ENCODE assay signal across 28 mouse cellular contexts in the genomic region with DNA sequence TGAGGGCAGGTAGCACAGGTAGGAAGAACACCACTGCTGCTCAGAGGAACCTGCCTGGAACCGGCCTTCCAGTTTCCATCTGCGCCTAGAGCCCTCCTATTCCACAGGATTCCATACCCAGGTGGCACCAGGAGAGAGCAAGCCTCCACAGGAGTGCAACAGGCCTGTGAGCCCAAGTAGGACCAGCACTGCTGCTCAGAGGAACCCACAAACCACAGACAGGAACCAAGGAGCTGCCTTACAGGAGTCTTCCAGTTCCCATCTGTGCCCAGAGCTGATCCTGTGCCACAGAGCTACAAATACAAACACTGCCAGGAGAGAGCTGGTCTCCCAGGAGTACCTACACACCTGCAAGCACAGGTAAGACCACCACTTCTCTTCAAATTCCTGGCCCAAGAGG.
A peak's percentile ranks its signal among the peaks of the same experiment; 100 is the strongest.
DNase-seq lines count a peak whose midpoint lies in the region; ATAC-seq and TF ChIP-seq lines count a peak whose summit lies in the region.
"Had no signal": no experiment of that assay in that cellular context is flagged by ENCODE, and none has a peak within 500 bp of the region (broad histone marks: within the 10 kb centered on the region; RNA-seq: fewer than 3 reads in every experiment).

No protein-coding gene starts in this region.

- H3K4me3 ChIP-seq in kidney, postnatal 0 days (replicated peaks; ENCODE audit: low read depth, low read length): no peak overlapping the region
- H3K4me3 ChIP-seq in kidney, embryonic 16.5 days (ENCODE audit: low read length): no peak overlapping the region
- no peak overlapping the region for H3K4me3 ChIP-seq in neural tube, embryonic 15.5 days (replicated peaks)
- H3K4me3 ChIP-seq: embryonic facial prominence, embryonic 13.5 days; embryonic facial prominence, embryonic 15.5 days; erythroblast, embryonic 14.5 days; forebrain, embryonic 10.5 days; forebrain, embryonic 12.5 days had no signal

- peaks cover 3% of the 10 kb centered on the region; the same call in 1 of the 2 replicates for H3K4me1 ChIP-seq in kidney, postnatal 0 days (replicated peaks; ENCODE audit: insufficient read depth, low read length)
- peaks cover 16% of the 10 kb centered on the region; the same call in 1 of the 2 replicates for H3K4me1 ChIP-seq in kidney, embryonic 16.5 days (ENCODE audit: insufficient read depth, low read length)
- 0 out of 2 replicates have a peak, but pooled peaks cover 3% of the 10 kb centered on the region for H3K4me1 ChIP-seq in neural tube, embryonic 15.5 days
- H3K4me1 ChIP-seq: embryonic facial prominence, embryonic 15.5 days had no signal

- no peak for DNase-seq in kidney, postnatal 0 days (ENCODE audit: low spot score)
- DNase-seq in left cerebral cortex, adult 11 months (ENCODE audit: low spot score): no peak
- DNase-seq: adrenal gland, adult 8-10 months; adrenal gland, postnatal 14 days; adrenal gland, postnatal 36 days; B cell, adult 2 months; cerebellum, adult 11-12 months; cerebellum, adult 2 months; cerebellum, adult 9-10 months; cerebellum, postnatal 10 days; cerebellum, postnatal 25 days; embryo, embryonic 11 days had no signal

- H3K36me3 ChIP-seq in kidney, postnatal 0 days (ENCODE audit: insufficient read depth, low read length): no peaks in the 10 kb centered on the region
- H3K36me3 ChIP-seq in kidney, embryonic 16.5 days (ENCODE audit: insufficient read depth, low read length): no peaks in the 10 kb centered on the region
- no peaks in the 10 kb centered on the region for H3K36me3 ChIP-seq in neural tube, embryonic 15.5 days
- H3K36me3 ChIP-seq: embryonic facial prominence, embryonic 13.5 days; embryonic facial prominence, embryonic 15.5 days; forebrain, embryonic 10.5 days; forebrain, embryonic 12.5 days had no signal

- no peak for TF ChIP-seq CTCF in kidney, postnatal 0 days (IDR thresholded peaks at IDR 0.05; ENCODE audit: low read depth)

- WGBS in kidney, postnatal 0 days: 90% methylated on average over 2 of the region's 2 CpGs
- WGBS in kidney, embryonic 16.5 days: 97% methylated on average over 2 of the region's 2 CpGs
- WGBS in neural tube, embryonic 15.5 days: 96% methylated on average over 2 of the region's 2 CpGs

- no peaks in the 10 kb centered on the region for H3K9me3 ChIP-seq in kidney, postnatal 0 days (replicated peaks; ENCODE audit: low read length)
- H3K9me3 ChIP-seq in kidney, embryonic 16.5 days (ENCODE audit: low read length): no peaks in the 10 kb centered on the region
- H3K9me3 ChIP-seq in neural tube, embryonic 15.5 days (replicated peaks): no peaks in the 10 kb centered on the region
- H3K9me3 ChIP-seq: embryonic facial prominence, embryonic 13.5 days; embryonic facial prominence, embryonic 15.5 days; forebrain, embryonic 10.5 days; forebrain, embryonic 12.5 days; G1E had no signal

- H3K9ac ChIP-seq in kidney, postnatal 0 days (ENCODE audit: low read depth, low read length): peak overlapping the region; percentile 5; the same call in 1 of the 2 replicates
- no peak overlapping the region for H3K9ac ChIP-seq in kidney, embryonic 16.5 days (replicated peaks; ENCODE audit: low read length)
- no peak overlapping the region for H3K9ac ChIP-seq in neural tube, embryonic 15.5 days (replicated peaks)
- H3K9ac ChIP-seq: embryonic facial prominence, embryonic 13.5 days; embryonic facial prominence, embryonic 15.5 days; forebrain, embryonic 12.5 days had no signal

- no peaks in the 10 kb centered on the region for H3K27me3 ChIP-seq in kidney, postnatal 0 days (ENCODE audit: insufficient read depth, low read length)
- no peaks in the 10 kb centered on the region for H3K27me3 ChIP-seq in kidney, embryonic 16.5 days (ENCODE audit: insufficient read depth, low read length)
- no peaks in the 10 kb centered on the region for H3K27me3 ChIP-seq in neural tube, embryonic 15.5 days (replicated peaks)
- H3K27me3 ChIP-seq: CH12.LX; embryonic facial prominence, embryonic 13.5 days; embryonic facial prominence, embryonic 15.5 days; forebrain, embryonic 12.5 days; Patski had no signal

- H3K27ac ChIP-seq in kidney, postnatal 0 days: no peak overlapping the region
- no peak overlapping the region for H3K27ac ChIP-seq in kidney, embryonic 16.5 days (ENCODE audit: low read length)
- H3K27ac ChIP-seq in neural tube, embryonic 15.5 days (replicated peaks): no peak overlapping the region
- H3K27ac ChIP-seq: embryonic facial prominence, embryonic 13.5 days; embryonic facial prominence, embryonic 15.5 days; forebrain, embryonic 10.5 days; forebrain, embryonic 12.5 days had no signal

- no peak overlapping the region for H3K4me2 ChIP-seq in kidney, postnatal 0 days (ENCODE audit: low read length)
- no peak overlapping the region for H3K4me2 ChIP-seq in kidney, embryonic 16.5 days (replicated peaks; ENCODE audit: low read depth, low read length)
- H3K4me2 ChIP-seq in neural tube, embryonic 15.5 days: no peak overlapping the region
- H3K4me2 ChIP-seq: embryonic facial prominence, embryonic 13.5 days; embryonic facial prominence, embryonic 15.5 days; forebrain, embryonic 12.5 days had no signal

- ATAC-seq in kidney, postnatal 0 days (replicated peaks; ENCODE audit: low FRiP score, low read depth): no peak
- ATAC-seq in kidney, embryonic 16.5 days (ENCODE audit: low FRiP score, low TSS enrichment): no peak
- ATAC-seq in common myeloid progenitor, adult 5-6 weeks (replicated peaks; ENCODE audit: low read depth, poor library complexity, severe bottlenecking): peak; percentile 56; the same call in 1 of the 2 replicates
- 0 out of 2 replicates have a peak, but pooled peaks have one; percentile 31 for ATAC-seq in megakaryocyte progenitor cell, adult 5-6 weeks (replicated peaks; ENCODE audit: poor library complexity)
- no peak for ATAC-seq in neural tube, embryonic 15.5 days (ENCODE audit: low FRiP score)
- ATAC-seq: activated CD4-positive, CD25-positive, alpha-beta regulatory T cell, adult 4 months; CD4-positive, CD25-positive, alpha-beta regulatory T cell, adult 4 months; forebrain, embryonic 14.5 days; forebrain, embryonic 16.5 days; Patski had no signal

Comparison
In these comparisons a context has a peak if more than half of its experiments do, and no peak if none do; other contexts are left out.
1. ATAC-seq: peak in common myeloid progenitor, adult 5-6 weeks (single experiment) and megakaryocyte progenitor cell, adult 5-6 weeks (single experiment); none in kidney, postnatal 0 days (single experiment), kidney, embryonic 16.5 days (single experiment) and neural tube, embryonic 15.5 days (single experiment).